In genomic region chr1:51996751-51997659, GRCm38 (mm10) we compare ENCODE assay signal across 8 mouse cellular contexts. TPM values are rescaled to one million over a fixed set of nuclear protein-coding genes. Genes with fewer than 3 reads are reported as not detected.
DNase-seq lines count a peak whose midpoint lies in the region; ATAC-seq and TF ChIP-seq lines count a peak whose summit lies in the region.

No protein-coding gene starts in this region.

- no peaks in the 10 kb centered on the region for H3K9me3 ChIP-seq in kidney, embryonic 14.5 days (ENCODE audit: control insufficient read depth, low read length)
- no peaks in the 10 kb centered on the region for H3K9me3 ChIP-seq in embryonic facial prominence, embryonic 12.5 days
- H3K9me3 ChIP-seq in hindbrain, postnatal 0 days (ENCODE audit: low read length): no peaks in the 10 kb centered on the region
- H3K9me3 ChIP-seq in midbrain, embryonic 14.5 days (ENCODE audit: control insufficient read depth, low read length): no peaks in the 10 kb centered on the region

- H3K9ac ChIP-seq in kidney, embryonic 14.5 days (ENCODE audit: low read depth, low read length): no peak overlapping the region
- H3K9ac ChIP-seq in embryonic facial prominence, embryonic 12.5 days: no peak overlapping the region
- H3K9ac ChIP-seq in hindbrain, postnatal 0 days (replicated peaks; ENCODE audit: low read length): no peak overlapping the region
- no peak overlapping the region for H3K9ac ChIP-seq in midbrain, embryonic 14.5 days (replicated peaks; ENCODE audit: low read length)

- no peaks in the 10 kb centered on the region for H3K4me1 ChIP-seq in kidney, embryonic 14.5 days (ENCODE audit: control insufficient read depth, insufficient read depth, low read length)
- 0 out of 2 replicates have a peak, but pooled peaks cover 4% of the 10 kb centered on the region for H3K4me1 ChIP-seq in embryonic facial prominence, embryonic 12.5 days
- no peaks in the 10 kb centered on the region; the same call in 1 of the 2 replicates for H3K4me1 ChIP-seq in hindbrain, postnatal 0 days (ENCODE audit: insufficient read depth, low read length)
- H3K4me1 ChIP-seq in midbrain, embryonic 14.5 days (ENCODE audit: control insufficient read depth, insufficient read depth, low read length): no peaks in the 10 kb centered on the region

- H3K36me3 ChIP-seq in kidney, embryonic 14.5 days (ENCODE audit: control insufficient read depth, insufficient read depth, low read length): no peaks in the 10 kb centered on the region
- H3K36me3 ChIP-seq in embryonic facial prominence, embryonic 12.5 days: no peaks in the 10 kb centered on the region
- no peaks in the 10 kb centered on the region for H3K36me3 ChIP-seq in hindbrain, postnatal 0 days (ENCODE audit: insufficient read depth, low read length)
- H3K36me3 ChIP-seq in midbrain, embryonic 14.5 days (ENCODE audit: control insufficient read depth, insufficient read depth, low read length): no peaks in the 10 kb centered on the region

- H3K4me3 ChIP-seq in kidney, embryonic 14.5 days (ENCODE audit: low read length): no peak overlapping the region
- H3K4me3 ChIP-seq in embryonic facial prominence, embryonic 12.5 days: no peak overlapping the region
- no peak overlapping the region for H3K4me3 ChIP-seq in hindbrain, postnatal 0 days (ENCODE audit: low read length)
- H3K4me3 ChIP-seq in midbrain, embryonic 14.5 days (replicated peaks; ENCODE audit: low read depth, low read length): no peak overlapping the region

- whole genome bisulfite sequencing in kidney, embryonic 14.5 days: 55% methylated on average over 11 of the region's 11 CpGs
- 33% methylated on average over 11 of the region's 11 CpGs for WGBS in embryonic facial prominence, embryonic 12.5 days
- 44% methylated on average over 11 of the region's 11 CpGs for whole genome bisulfite sequencing in hindbrain, postnatal 0 days
- 54% methylated on average over 11 of the region's 11 CpGs for WGBS in midbrain, embryonic 14.5 days

- TF ChIP-seq CTCF in hindbrain, postnatal 0 days (IDR thresholded peaks at IDR 0.05; ENCODE audit: low read depth): no peak

- no peak overlapping the region for H3K4me2 ChIP-seq in kidney, embryonic 14.5 days (replicated peaks; ENCODE audit: low read depth, low read length)
- H3K4me2 ChIP-seq in embryonic facial prominence, embryonic 12.5 days (replicated peaks): no peak overlapping the region
- H3K4me2 ChIP-seq in hindbrain, postnatal 0 days (ENCODE audit: low read depth, low read length): no peak overlapping the region
- no peak overlapping the region for H3K4me2 ChIP-seq in midbrain, embryonic 14.5 days (ENCODE audit: low read length)

- no peak for DNase-seq in kidney, adult 8-10 months
- peak; percentile 63 for DNase-seq in hindbrain, postnatal 0 days (ENCODE audit: low spot score)
- DNase-seq in midbrain, embryonic 14.5 days: peak; percentile 60
- DNase-seq in layer of hippocampus, adult 11-12 months (ENCODE audit: low spot score): no peak
- no peak for DNase-seq in left cerebral cortex, adult 9 months (ENCODE audit: low spot score in 2 of 2)
- DNase-seq in cerebellum, adult 9-11 months: no peak

- H3K27me3 ChIP-seq in kidney, embryonic 14.5 days (ENCODE audit: control insufficient read depth, insufficient read depth, low read length): no peaks in the 10 kb centered on the region
- no peaks in the 10 kb centered on the region for H3K27me3 ChIP-seq in embryonic facial prominence, embryonic 12.5 days
- H3K27me3 ChIP-seq in hindbrain, postnatal 0 days (ENCODE audit: insufficient read depth, low read length): no peaks in the 10 kb centered on the region
- H3K27me3 ChIP-seq in midbrain, embryonic 14.5 days (ENCODE audit: control insufficient read depth, insufficient read depth, low read length): no peaks in the 10 kb centered on the region

- peak; percentile 32; the same call in 1 of the 2 replicates for ATAC-seq in kidney, embryonic 14.5 days (ENCODE audit: low FRiP score, low TSS enrichment)
- peak; percentile 75 for ATAC-seq in embryonic facial prominence, embryonic 12.5 days (ENCODE audit: insufficient number of reproducible peaks, insufficient read depth, low FRiP score, low TSS enrichment)
- peak; percentile 78 for ATAC-seq in hindbrain, postnatal 0 days
- ATAC-seq in midbrain, embryonic 14.5 days (ENCODE audit: low FRiP score, low TSS enrichment): no peak

- H3K27ac ChIP-seq in kidney, embryonic 14.5 days (ENCODE audit: low read depth, low read length): no peak overlapping the region
- H3K27ac ChIP-seq in embryonic facial prominence, embryonic 12.5 days: peak overlapping the region; percentile 37
- no peak overlapping the region for H3K27ac ChIP-seq in hindbrain, postnatal 0 days
- H3K27ac ChIP-seq in midbrain, embryonic 14.5 days (replicated peaks; ENCODE audit: low read depth, low read length): no peak overlapping the region

RNA-seq across cellular contexts. Expression of gene Stat4, which starts 10.1 kb away (rescaled TPM):
- polyA plus RNA-seq in kidney, embryonic 14.5 days (2014; fragmentation: Nextera tagmentation; extraction: Ambion mirVana): 0.86 and 0.95 TPM in 2 replicates
- 1.2 and 1.5 TPM in 2 replicates for polyA plus RNA-seq in embryonic facial prominence, embryonic 12.5 days (2016; fragmentation: Nextera tagmentation; extraction: Ambion mirVana)
- 0.07 and 0.78 TPM in 2 replicates for total RNA-seq in hindbrain, postnatal 0 days (2014; rRNA removed)
- polyA plus RNA-seq in hindbrain, postnatal 0 days (2015; fragmentation: Nextera tagmentation; extraction: Ambion mirVana): 0.31 and 0.40 TPM in 2 replicates
- 0.34 and 0.47 TPM in 2 replicates for polyA plus RNA-seq in midbrain, embryonic 14.5 days (2014; fragmentation: Nextera tagmentation; extraction: Ambion mirVana)

Comparison
In these comparisons a context has a peak if more than half of its experiments do, and no peak if none do; other contexts are left out.
1. DNase-seq: peak in hindbrain, postnatal 0 days (single experiment) and midbrain, embryonic 14.5 days (single experiment); none in kidney, adult 8-10 months (0 of 2), layer of hippocampus, adult 11-12 months (single experiment), left cerebral cortex, adult 9 months (0 of 2) and cerebellum, adult 9-11 months (single experiment).